Mouse (Mus musculus) spleen, adult 2 months (tissue): ENCODE results near the gene Serpinb12.

ENCODE experiments used
- CTCF ChIP-seq: fragments of 200-500 bp; IDR thresholded peaks from 2 replicates; pipeline ENCODE4 v1.5.1; 2011; ENCODE audit warnings: mild to moderate bottlenecking, inconsistent platforms; ENCODE audit not compliant: insufficient read depth, insufficient read length, insufficient replicate concordance; ENCODE audit errors: extremely low read depth
- POLR2A ChIP-seq: fragments of 200-500 bp; IDR thresholded peaks from 2 replicates; pipeline ENCODE4 v1.6.1; 2011; ENCODE audit warnings: low read depth, low read length, inconsistent platforms

- TF ChIP-seq POLR2A, result no peak
- no peak for TF ChIP-seq CTCF
These were observed 591 bp upstream of the Serpinb12 start for GRCm38 (mm10) chr1:106933658-106934057.
